Mouse (Mus musculus) telencephalon, adult 2 months (tissue): ENCODE measurements around the gene Gga3.

Experiments used
- DNase-seq: peaks from one replicate; pipeline ENCODE4 v3.0.0-alpha.2; 2011; ENCODE audit warnings: low read depth, low spot score

The Gga3 gene

GRCm38 (mm10) chr11:115612410-115613137, 8.7 kb upstream of the Gga3 start, which contains the start of gene Mif4gd:
Gene Mif4gd, minus strand, starts transcription at chr11:115612969.
- DNase-seq: no peak

DNA sequence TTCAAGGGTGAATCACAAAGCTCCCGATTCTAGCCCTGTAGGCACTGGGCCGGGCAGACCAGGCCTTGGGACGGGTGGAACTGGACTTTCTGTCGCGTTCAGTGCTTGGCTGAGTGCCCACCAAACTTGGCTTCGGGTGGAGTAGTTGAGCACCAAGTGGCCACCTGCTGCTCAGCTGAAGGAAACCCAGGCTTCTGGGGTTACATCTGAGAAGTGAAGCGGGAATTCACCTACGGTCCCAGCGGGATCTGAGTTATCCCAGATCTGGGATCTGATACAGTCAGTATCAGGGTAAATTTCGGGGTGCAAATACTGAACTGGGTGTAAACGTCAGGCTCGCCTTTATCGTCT, 8.2 kb upstream of the Gga3 start:
- no peak for DNase-seq

- no peak for DNase-seq
Measured at GRCm38 (mm10) chr11:115611173-115611572, 7.3 kb upstream of the Gga3 start.

GRCm38 (mm10) chr11:115609576-115609975, 5.7 kb upstream of the Gga3 start:
- no peak for DNase-seq

- DNase-seq: no peak
Measured at GRCm38 (mm10) chr11:115608421-115609399, 4.9 kb upstream of the Gga3 start.

DNA sequence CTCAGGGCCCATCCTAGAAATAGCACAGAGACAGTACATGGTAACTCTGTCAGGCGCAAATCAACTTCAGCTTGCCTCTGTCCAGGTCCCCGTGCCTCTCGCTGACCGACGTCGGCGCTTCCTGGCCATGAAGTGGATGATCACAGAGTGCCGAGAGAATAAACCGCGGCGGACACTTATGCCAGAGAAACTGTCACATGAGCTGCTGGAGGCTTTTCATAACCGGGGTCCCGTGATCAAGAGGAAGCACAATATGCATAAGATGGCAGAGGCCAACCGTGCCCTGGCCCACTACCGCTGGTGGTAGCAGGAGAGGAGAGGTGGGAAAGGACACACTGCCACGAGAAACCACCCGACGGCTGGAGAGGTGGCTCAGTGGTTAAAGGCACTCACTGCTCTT, 2.9 kb upstream of the Gga3 start:
- DNase-seq: no peak

DNA sequence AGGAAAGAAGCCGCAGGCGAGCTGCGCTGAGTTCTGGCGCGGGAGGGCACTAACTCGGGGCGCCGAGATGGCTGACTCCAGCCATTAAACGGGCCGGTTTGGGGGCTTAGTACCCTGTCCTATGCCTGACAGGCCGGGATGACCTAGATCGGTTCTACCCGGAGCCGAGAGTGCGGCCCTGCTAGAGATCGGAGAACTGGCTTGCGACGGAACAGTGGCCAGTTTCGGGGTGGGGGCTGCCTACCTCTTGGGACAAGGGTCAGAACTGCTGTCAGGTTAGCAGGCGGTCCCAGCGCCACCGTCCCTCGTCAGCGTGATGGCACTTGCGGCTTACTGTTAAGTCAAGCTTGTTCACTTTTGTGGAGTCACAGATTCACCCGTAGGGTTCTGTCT, 449 bp upstream of the Gga3 start:
- no peak for DNase-seq

GRCm38 (mm10) chr11:115603128-115603475, 749 bp downstream of the Gga3 start:
- no peak for DNase-seq

- no peak for DNase-seq
Measured at GRCm38 (mm10) chr11:115601174-115601573, 2.7 kb downstream of the Gga3 start.

GRCm38 (mm10) chr11:115600743-115601142, 3.1 kb downstream of the Gga3 start:
- no peak for DNase-seq

GRCm38 (mm10) chr11:115599722-115600121, 4.1 kb downstream of the Gga3 start:
- DNase-seq: peak; percentile 61

DNA sequence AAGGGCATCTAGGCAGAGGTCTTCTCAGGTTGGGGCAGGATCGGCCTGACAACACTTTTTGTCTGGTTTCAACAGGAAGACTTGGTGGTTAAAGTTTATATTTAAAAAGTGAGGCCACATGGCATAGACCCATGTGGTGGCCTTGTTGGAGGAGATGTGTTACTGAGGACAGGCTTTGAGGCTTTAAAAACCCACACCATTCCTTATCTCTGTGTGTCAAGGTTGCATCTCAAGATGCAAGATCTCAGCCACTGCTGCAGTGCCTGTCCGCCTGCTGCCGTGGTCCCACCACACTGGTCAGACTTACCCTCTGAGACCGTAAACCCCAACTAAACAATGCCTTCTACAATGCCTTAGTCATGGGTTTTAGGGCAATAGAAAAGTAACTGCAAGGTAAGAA, 5.5 kb downstream of the Gga3 start:
- DNase-seq: no peak

DNA sequence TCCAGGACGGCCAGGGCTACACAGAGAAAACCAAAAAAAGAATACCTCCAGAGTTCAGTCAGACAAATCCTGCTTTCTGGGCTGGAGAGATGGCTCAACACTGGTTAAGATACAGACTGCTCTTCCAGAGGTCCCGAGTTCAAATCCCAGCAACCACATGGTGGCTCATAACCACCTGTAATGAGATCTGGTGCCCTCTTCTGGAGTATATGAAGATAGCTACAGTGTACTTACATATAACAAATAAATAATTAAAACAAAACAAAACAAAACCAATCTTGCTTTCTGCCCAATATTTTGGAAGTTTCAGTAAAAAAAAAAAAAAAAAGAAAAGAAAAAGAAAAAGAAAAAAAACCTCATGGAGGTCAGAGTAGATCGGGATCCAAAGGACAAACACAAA, 8.6 kb downstream of the Gga3 start:
- no peak for DNase-seq

DNA sequence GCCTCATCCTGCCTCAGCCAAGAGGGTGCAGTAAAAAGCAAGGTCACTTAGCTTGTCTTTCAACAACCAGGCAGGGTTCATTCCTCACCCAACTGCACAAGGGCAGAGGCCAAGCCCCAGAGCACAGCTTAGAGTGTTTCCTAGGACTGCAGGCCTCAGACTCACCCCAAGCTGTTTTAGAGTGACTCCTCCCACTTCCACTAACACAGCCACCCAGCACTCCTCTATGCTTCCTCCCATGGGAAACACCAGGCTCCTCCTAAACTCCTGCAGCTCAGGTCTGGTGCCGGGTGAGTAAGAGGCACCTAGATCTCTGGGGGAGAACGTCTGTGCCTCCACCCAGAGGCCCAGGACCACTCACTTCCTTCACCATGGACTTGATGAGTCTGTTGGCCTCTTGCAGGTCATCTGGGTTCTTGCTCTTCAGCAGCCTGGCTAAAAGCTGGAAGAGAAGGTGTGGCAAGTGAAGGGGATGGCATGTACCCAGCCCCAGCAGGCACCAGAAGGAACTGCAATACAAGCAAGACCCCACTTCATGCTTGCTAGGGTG, 13.2 kb downstream of the Gga3 start:
- DNase-seq: no peak

- DNase-seq: no peak
Measured at GRCm38 (mm10) chr11:115587984-115588383, 15.9 kb downstream of the Gga3 start.

- no peak for DNase-seq
Measured at GRCm38 (mm10) chr11:115586403-115586802, 17.4 kb downstream of the Gga3 start.

GRCm38 (mm10) chr11:115585573-115586100, 18.2 kb downstream of the Gga3 start:
- DNase-seq: no peak

DNA sequence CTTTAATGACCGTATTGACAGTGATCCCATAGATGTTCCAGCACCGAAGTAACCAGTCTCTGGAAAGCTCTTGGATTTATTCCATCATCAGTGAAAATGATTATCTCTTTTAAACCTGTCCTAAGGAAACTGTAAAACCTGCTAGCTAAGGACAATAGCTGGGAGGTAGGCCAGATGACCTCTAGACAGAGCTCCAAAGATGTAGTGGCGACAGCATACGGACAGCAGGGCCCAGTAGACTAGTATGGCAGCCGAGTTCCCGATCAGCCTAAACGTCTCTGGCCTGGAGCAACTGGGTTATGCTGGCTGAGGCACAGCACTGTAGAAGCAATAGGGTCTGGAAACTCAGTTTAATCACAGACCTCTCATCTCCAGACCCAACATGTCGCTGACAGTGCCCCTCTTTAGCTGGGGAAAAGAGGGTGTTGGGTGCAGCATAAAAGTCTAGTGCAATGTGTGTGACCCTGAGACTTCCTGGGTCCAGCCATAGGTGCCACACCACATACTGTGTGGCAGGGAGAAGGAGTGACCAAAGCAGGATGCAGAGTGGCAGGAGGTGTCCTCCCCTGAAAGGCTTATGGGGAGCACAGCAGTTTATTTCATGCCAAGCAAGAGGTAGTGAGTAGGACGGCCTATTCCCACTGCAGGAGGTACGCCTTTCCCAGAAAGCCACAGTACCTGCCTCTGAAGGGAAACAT, 19.3 kb downstream of the Gga3 start:
- DNase-seq: no peak

DNA sequence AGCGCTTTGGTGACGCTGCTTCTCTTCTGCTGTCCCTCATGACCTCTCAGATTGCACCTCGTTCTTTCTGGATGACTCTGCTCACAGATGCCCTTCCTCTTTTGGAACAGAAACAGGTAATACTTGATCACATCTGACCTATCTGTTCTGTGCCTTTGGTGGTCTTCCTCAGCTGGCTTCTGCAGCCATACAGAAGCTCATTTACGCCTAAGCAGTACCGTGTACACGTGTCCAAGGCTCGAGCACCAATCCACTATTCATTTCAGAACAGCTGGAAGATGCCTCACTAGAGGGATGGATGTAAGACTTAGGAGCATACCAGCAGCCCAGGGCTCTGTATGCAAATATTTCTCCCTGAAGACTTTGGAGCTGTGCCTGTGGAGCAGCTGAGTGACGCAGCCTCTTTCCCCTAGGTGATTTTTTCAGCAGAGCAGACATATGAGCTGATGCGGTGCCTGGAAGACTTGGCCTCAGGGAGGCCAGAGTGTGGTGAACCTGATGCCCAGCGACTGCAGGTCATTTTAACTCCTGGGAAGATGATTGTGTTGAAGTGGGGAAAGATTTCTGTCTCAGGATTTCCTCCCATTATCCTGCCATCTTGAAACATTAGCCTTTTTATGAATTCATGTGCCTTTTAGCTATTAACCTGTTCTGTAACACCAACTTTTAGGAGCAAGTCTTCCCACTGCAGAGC, 20.8 kb downstream of the Gga3 start:
- DNase-seq: no peak

- DNase-seq: no peak
Measured at GRCm38 (mm10) chr11:115579080-115579479, 24.8 kb downstream of the Gga3 start.

- DNase-seq: no peak
Measured at GRCm38 (mm10) chr11:115564961-115565360, 38.9 kb downstream of the Gga3 start.
